Mouse (Mus musculus) forebrain, embryonic 14.5 days (tissue): Measurements from ENCODE around the gene Pth. TPM values are rescaled to one million over a fixed set of nuclear protein-coding genes. Genes with fewer than 3 reads are reported as not detected.

Source experiments
- ATAC-seq: fragments of 200-750 bp; cut with Nextera tagmentation; 2 replicates; pipeline ENCODE4 v1.8.0; 2017; ENCODE audit warnings: mild to moderate bottlenecking, moderate library complexity
- DNase-seq: peaks from one replicate; pipeline ENCODE4 v3.0.0-alpha.2; 2015; ENCODE audit warnings: low spot score
- H3K27ac ChIP-seq: fragments of 300-500 bp; sonication (generic); 2 replicates; pipeline ENCODE4 v1.5.1; 2014; ENCODE audit warnings: low read depth, mild to moderate bottlenecking, control low read depth, low read length, moderate library complexity
- H3K27me3 ChIP-seq: fragments of 300-500 bp; sonication (generic); replicated peaks from 2 replicates; pipeline ENCODE4 v1.6.1; 2014; ENCODE audit warnings: low read length, control low read depth, mixed read lengths; ENCODE audit not compliant: control insufficient read depth, insufficient read depth
- H3K36me3 ChIP-seq: fragments of 300-500 bp; sonication (generic); 2 replicates; pipeline ENCODE4 v1.6.1; 2014; ENCODE audit warnings: low read length, control low read depth; ENCODE audit not compliant: control insufficient read depth, insufficient read depth
- H3K4me1 ChIP-seq: fragments of 300-500 bp; sonication (generic); 2 replicates; pipeline ENCODE4 v1.6.1; 2014; ENCODE audit warnings: antibody characterized with exemption, low read length, control low read depth; ENCODE audit not compliant: control insufficient read depth, insufficient read depth
- H3K4me2 ChIP-seq: fragments of 300-500 bp; sonication (generic); 2 replicates; pipeline ENCODE4 v1.6.1; 2014; ENCODE audit warnings: mild to moderate bottlenecking, control low read depth, low read length
- H3K4me3 ChIP-seq: fragments of 300-500 bp; sonication (generic); 2 replicates; pipeline ENCODE4 v1.5.1; 2014; ENCODE audit warnings: low read depth, low read length, control low read depth
- H3K9ac ChIP-seq: fragments of 300-500 bp; sonication (generic); 2 replicates; pipeline ENCODE4 v1.6.1; 2014; ENCODE audit warnings: mild to moderate bottlenecking, low read length, control low read depth, moderate library complexity
- H3K9me3 ChIP-seq: fragments of 300-500 bp; sonication (generic); replicated peaks from 2 replicates; pipeline ENCODE4 v1.6.1; 2016; ENCODE audit warnings: low read length, control low read depth, mixed read lengths; ENCODE audit not compliant: control insufficient read depth
- WGBS: fragments of 180-500 bp; shearing (Covaris S2); extraction: QIAGEN DNeasy Blood & Tissue Kit; methylation state at CpG from one replicate; pipeline ENCODE4 v1.1.7; 2014; 5-methylcytosine and 5-hydroxymethylcytosine counted together
- polyA plus RNA-seq: library from polyadenylated mRNA; unstranded; fragments of >200 nt; fragmentation: Nextera tagmentation; extraction: Ambion mirVana; gene quantifications from 2 replicates; pipeline ENCODE4 v1.2.1, GENCODE M21; 2014

Pth gene
- polyA plus RNA-seq, 1 experiment from 2014 or later = not detected

- ATAC-seq (no peak), DNase-seq (no peak)
- Histone ChIP-seq H3K4me1 (no peaks in the 10 kb centered on the region), H3K27me3 (no peaks in the 10 kb centered on the region), H3K4me3 (no peak overlapping the region), H3K9me3 (no peaks in the 10 kb centered on the region), H3K4me2 (no peak overlapping the region), H3K27ac (no peak overlapping the region), H3K36me3 (no peaks in the 10 kb centered on the region), H3K9ac (no peak overlapping the region)
- WGBS = 60% methylated on average over 5 of the region's 5 CpGs
These were observed 20.3 kb upstream of the Pth start for GRCm38 (mm10) chr7:113408712-113409111.

- no peak for ATAC-seq
- H3K9ac ChIP-seq = no peak overlapping the region
- no peak overlapping the region for H3K4me2 ChIP-seq
- H3K36me3 ChIP-seq = no peaks in the 10 kb centered on the region
- no peak overlapping the region for H3K27ac ChIP-seq
- no peaks in the 10 kb centered on the region for H3K9me3 ChIP-seq
- no peak for DNase-seq
- no peaks in the 10 kb centered on the region for H3K27me3 ChIP-seq
- no peaks in the 10 kb centered on the region for H3K4me1 ChIP-seq
- no peak overlapping the region for H3K4me3 ChIP-seq
These were observed 9.7 kb upstream of the Pth start for GRCm38 (mm10) chr7:113398083-113398482.

GRCm38 (mm10) chr7:113396661-113397060 lies 8.3 kb upstream of the Pth start:
- Histone ChIP-seq H3K36me3 (no peaks in the 10 kb centered on the region), H3K4me2 (no peak overlapping the region), H3K4me3 (no peak overlapping the region), H3K9me3 (no peaks in the 10 kb centered on the region), H3K4me1 (no peaks in the 10 kb centered on the region), H3K9ac (no peak overlapping the region), H3K27me3 (no peaks in the 10 kb centered on the region), H3K27ac (no peak overlapping the region)
- 94% methylated on average over 4 of the region's 4 CpGs for WGBS
- ATAC-seq = no peak
- no peak for DNase-seq

- Histone ChIP-seq H3K4me3 (no peak overlapping the region), H3K4me2 (no peak overlapping the region), H3K27me3 (no peaks in the 10 kb centered on the region), H3K36me3 (no peaks in the 10 kb centered on the region), H3K9me3 (no peaks in the 10 kb centered on the region), H3K27ac (no peak overlapping the region), H3K9ac (no peak overlapping the region), H3K4me1 (no peaks in the 10 kb centered on the region)
- DNase-seq = no peak
- no peak for ATAC-seq
- 83% methylated on average over 2 of the region's 2 CpGs for WGBS
These were observed 3.2 kb upstream of the Pth start for GRCm38 (mm10) chr7:113391619-113392018.

GRCm38 (mm10) chr7:113377875-113378658 lies 10.3 kb downstream of the Pth start:
- no peak overlapping the region for H3K27ac ChIP-seq
- H3K36me3 ChIP-seq = no peaks in the 10 kb centered on the region
- 31% methylated on average over 7 of the region's 7 CpGs for WGBS

GRCm38 (mm10) chr7:113372682-113373081 lies 15.7 kb downstream of the Pth start:
- no peak overlapping the region for H3K4me2 ChIP-seq
- WGBS = 84% methylated on average over 1 of the region's 1 CpGs
- H3K4me3 ChIP-seq = no peak overlapping the region
- H3K9me3 ChIP-seq = no peaks in the 10 kb centered on the region
- no peak overlapping the region for H3K27ac ChIP-seq
- H3K36me3 ChIP-seq = no peaks in the 10 kb centered on the region
- ATAC-seq = no peak
- H3K27me3 ChIP-seq = no peaks in the 10 kb centered on the region
- DNase-seq = no peak
- peaks cover 12% of the 10 kb centered on the region for H3K4me1 ChIP-seq
- H3K9ac ChIP-seq = no peak overlapping the region

More at GRCm38 (mm10) chr7:113377875-113378658, 10.3 kb downstream of the Pth start:
- ATAC-seq (peak; percentile 89), DNase-seq (peak; percentile 93)
- no peak overlapping the region for H3K9ac ChIP-seq
- no peaks in the 10 kb centered on the region for H3K27me3 ChIP-seq
- no peaks in the 10 kb centered on the region for H3K4me1 ChIP-seq
- no peak overlapping the region for H3K4me3 ChIP-seq
- no peak overlapping the region for H3K4me2 ChIP-seq
- no peaks in the 10 kb centered on the region for H3K9me3 ChIP-seq

GRCm38 (mm10) chr7:113369620-113370340 lies 18.6 kb downstream of the Pth start:
- Histone ChIP-seq H3K4me2 (peak overlapping the region; percentile 70), H3K36me3 (no peaks in the 10 kb centered on the region), H3K27me3 (no peaks in the 10 kb centered on the region), H3K9me3 (no peaks in the 10 kb centered on the region), H3K4me3 (peak overlapping the region; percentile 92), H3K27ac (peak overlapping the region; percentile 88), H3K9ac (peak overlapping the region; percentile 94), H3K4me1 (peaks cover 15% of the 10 kb centered on the region)
- ATAC-seq (peak; percentile 69), DNase-seq (peak; percentile 80)
- WGBS = under 1% methylated on average over 44 of the region's 44 CpGs

- ATAC-seq (peak; percentile 99), DNase-seq (peak; percentile 99)
- H3K27me3 ChIP-seq = no peaks in the 10 kb centered on the region
- no peaks in the 10 kb centered on the region for H3K36me3 ChIP-seq
- H3K4me3 ChIP-seq = peak within 1 kb of the TSS; percentile 92
- 0% methylated on average over 64 of the region's 64 CpGs for WGBS
- H3K4me2 ChIP-seq = peak within 1 kb of the TSS; percentile 70
- H3K9me3 ChIP-seq = no peaks in the 10 kb centered on the region
- peak within 1 kb of the TSS; percentile 94 for H3K9ac ChIP-seq
- H3K27ac ChIP-seq = peak within 1 kb of the TSS; percentile 88
- peaks cover 15% of the 10 kb centered on the region for H3K4me1 ChIP-seq
These were observed 19.4 kb downstream of the Pth start, which contains the start of gene Btbd10 for GRCm38 (mm10) chr7:113368746-113369619. Btbd10 (minus strand) TSS chr7:113369392.
